Mouse (Mus musculus) lung, postnatal 14 days (tissue): ENCODE measurements around the gene Setd7.

Experiments
- DNase-seq: peaks from one replicate; pipeline ENCODE4 v3.0.0; 2021

Setd7 gene

GRCm38 (mm10) chr3:51510903-51511302, 49.8 kb downstream of the Setd7 start:
- DNase-seq: peak; percentile 87

- peak; percentile 28 for DNase-seq
Observed at GRCm38 (mm10) chr3:51505465-51505864, 55.2 kb downstream of the Setd7 start.

GRCm38 (mm10) chr3:51504385-51504952, 56.2 kb downstream of the Setd7 start:
- no peak for DNase-seq

DNA sequence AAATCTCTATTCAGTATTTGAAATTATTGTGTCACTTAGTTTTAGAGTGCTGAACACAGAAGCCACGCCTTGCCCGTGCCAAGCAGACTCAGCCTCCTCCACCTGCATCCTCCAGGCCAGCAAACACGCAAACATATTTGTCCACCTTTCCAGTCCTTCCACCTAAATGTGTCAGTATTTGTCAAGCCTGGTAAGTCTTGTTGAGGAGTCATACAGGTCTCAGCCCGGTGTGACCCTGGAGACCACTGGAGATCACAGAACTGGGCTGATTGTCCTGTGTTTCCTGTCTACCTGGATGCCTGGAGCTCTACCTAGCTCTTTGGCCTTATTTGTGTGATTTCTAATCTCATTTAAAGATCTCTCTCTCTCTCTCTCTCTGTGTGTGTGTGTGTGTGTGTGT, 60.8 kb downstream of the Setd7 start:
- no peak for DNase-seq

DNA sequence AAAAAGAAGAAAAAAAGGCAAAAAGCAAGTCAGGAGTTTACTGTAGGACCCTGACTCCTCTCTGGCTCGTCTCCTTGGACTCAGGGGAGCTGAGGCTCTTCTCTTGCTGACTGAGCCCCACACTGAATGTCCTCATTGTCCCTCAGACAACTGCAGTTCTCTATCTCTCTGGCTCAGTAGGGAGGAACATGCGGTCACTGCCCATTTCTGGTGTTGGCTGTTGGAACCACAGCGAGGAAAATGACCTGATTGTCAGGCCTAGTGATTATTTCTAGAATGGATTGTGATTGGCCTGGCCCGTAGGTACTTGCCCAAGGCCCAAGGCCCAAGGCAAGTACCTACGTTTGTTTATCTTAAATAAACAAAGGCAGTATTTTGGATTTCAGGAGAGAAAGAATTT, 62.0 kb downstream of the Setd7 start:
- DNase-seq: no peak

GRCm38 (mm10) chr3:51497978-51498377, 62.7 kb downstream of the Setd7 start:
- no peak for DNase-seq

DNA sequence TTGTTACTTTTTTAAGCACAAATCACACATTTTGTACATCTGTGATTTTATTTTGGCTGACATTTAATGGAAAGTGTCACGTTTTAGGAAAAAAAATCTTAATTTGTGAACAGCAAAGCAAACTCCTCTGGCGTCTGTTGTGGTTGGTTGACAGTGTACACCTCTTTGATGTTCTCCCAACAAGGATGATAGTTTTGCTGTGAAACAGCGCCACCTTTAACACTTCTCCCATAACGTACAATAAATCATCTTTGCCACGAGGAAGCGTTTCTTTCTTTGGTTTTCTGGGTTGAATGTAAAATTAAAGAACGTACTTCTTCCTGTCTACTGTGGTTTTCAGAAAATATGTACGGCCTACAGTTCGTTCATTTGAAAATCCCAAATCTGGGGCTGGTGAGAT, 65.0 kb downstream of the Setd7 start:
- no peak for DNase-seq

DNA sequence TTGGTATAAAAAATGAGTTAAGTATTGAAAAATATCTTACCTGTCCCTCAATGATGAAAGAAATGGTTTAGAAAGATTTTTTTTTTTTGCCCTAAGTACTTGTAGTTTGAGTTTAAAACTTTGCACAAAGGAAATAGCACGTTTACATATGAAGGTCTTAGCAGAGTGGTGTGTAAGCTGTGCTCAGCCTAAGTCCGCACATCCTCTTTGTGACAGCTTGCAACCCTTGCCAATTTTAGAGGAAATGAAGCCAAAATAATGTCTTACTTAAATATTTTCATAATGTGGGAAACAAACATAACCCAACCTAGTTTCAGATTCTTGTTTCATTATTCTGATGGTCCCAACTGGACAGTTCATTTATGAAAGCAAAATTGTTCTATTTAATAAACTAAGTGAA, 66.2 kb downstream of the Setd7 start:
- DNase-seq: no peak

DNA sequence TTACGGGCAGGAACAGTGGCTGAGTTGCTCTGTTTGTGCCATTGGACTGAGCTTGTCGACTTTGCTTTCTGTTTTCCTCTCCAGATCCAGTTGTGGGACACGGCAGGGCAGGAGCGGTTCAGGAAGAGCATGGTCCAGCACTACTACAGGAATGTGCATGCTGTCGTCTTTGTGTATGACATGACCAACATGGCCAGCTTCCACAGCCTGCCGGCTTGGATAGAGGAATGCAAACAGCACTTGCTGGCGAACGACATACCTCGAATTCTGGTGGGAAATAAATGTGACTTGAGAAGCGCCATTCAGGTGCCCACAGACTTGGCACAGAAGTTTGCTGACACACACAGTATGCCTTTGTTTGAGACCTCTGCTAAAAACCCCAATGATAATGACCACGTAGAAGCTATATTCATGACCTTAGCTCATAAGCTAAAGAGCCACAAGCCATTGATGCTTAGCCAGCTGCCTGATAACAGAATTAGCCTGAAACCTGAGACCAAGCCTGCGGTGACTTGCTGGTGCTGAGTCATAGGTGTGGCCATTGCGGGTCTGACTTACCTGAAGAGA, 67.3 kb downstream of the Setd7 start:
- DNase-seq: no peak

DNA sequence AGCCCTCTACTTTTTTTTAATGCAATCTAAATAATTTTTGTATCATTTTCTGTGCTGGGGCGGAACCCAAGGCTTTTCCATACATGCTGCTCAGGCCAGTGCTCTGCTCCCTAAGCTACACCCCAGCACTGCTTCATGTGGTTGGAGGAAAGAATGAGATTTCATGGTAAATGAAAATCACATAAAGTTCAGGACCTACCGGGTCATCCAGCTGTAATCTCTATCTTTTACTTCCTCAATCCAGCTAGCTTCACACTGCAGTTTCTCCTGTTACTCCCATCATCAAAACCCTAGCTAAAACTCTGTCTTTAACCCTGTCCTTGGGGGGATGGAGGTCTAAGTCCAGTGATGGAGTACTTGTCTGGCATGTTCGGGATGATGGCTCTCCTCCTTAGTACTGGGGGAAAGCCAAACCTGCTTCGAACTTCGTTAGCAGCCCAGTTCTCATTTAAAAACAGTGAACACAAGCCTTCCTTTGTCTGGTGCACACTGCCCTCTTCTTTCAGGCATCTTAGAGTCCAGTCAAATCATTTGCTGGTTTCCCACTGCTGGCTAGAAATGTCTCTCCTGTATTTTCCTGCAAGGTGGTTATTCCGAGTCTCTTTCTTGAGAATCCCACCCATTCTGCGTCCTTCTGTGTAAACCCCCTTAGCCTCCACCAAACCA, 70.5 kb downstream of the Setd7 start:
- DNase-seq: no peak

DNA sequence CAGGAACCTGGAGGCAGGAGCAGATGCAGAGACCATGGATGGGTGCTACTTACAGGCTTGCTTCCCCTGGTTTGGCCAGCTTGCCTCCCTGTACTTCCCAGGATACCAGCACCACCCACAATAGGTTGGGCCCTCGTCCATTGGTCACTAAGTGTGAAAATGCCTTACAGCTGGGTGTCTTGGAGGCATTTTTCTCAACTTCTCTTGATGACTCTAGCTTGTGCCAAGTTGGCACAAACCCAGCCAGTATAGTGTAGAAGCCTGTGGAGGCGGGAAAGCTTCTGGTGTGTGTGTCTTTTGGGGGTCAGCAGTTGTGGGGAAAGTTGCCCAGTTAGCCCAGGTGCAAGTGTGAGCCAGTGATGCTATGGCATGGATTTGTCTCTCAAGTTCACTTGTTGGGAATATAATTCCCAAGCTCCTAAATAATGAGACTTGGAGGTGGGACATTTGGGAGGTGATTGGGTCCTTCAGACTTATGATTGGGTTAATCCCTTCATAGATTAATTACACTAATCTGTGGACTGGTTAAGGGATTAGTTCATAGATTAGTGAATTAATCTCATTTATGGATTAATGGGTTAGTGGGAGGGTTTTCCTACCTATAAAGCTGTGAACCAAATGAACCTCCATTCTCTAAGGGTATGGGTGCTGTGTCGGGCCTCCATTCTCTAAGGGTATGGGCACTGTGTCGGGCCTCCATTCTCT, 74.0 kb downstream of the Setd7 start:
- DNase-seq: no peak

- DNase-seq: no peak
Observed at GRCm38 (mm10) chr3:51485347-51485746, 75.3 kb downstream of the Setd7 start.

- DNase-seq: no peak
Observed at GRCm38 (mm10) chr3:51484370-51484769, 76.3 kb downstream of the Setd7 start.

DNA sequence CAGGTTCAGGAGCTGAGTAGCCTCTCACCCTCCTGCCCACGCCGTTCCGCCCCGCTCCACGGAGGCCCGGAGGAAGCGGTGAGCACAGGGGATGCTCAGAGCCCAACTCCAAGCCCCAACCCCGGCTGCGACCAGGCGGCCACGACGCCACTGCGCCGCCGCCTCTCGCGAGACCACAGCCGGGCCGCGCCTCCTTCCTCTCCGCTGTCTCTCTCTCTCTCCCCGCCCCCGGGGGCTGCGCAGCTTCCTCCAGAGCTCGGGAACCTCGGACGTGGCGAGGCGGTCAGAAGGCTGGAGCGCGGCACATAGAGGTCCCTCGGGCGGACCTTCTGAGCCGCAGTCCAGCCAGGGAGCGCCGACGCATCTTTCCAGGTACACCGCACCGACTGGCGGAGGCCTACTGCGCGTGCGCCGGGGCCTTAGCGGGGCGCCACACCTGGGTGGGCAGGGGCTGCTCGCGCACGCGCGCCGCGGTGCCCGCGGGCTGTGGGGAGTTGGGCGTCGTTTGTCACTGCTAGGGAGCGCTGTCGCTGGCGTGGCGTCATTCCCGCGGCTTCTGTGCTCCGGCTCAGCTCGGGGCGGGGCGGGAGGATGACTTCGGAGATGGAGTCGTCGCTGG, 76.8 kb downstream of the Setd7 start, which contains the start of gene Rab33b:
TSS of gene Rab33b (plus strand) at position 180 of the 619 bp plus-strand sequence.
- DNase-seq: peak; percentile 95

DNA sequence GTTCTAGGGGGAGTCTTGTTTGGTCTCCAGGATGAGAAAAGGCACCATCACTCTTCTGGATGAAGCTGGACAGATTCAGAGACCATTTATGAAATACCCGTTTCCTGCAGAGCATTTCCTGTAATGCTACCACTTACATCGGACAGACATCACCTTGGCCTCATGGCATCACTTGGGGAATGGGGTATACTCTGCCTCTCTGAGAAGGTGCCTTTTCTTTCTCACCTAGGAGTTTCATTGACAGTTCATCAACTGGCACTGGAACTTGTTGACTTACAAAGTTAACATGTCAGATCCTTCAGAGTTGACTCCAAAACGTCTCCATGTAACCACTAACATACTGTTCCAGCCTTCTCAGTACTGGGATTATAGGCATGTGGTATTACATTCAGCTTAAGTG, 77.9 kb downstream of the Setd7 start:
- no peak for DNase-seq

DNA sequence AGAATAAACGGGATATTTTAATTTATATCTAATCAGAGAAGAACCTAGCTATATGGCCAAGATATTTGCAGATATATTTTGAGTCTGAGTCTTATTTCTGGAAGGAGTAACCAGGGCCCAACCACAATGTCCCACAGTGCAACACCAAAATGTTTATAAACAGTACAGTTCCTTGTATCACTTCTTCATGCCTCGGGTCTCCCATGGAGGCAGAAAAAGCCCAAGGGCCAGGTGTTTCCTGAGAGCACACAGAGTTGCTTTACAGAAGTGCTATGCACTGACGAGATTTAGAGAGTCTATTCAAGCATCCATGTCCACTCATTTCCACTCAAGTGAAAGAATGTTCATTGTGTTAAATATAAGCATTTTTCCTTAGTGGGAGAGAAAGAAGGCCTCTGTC, 78.8 kb downstream of the Setd7 start:
- DNase-seq: no peak

- DNase-seq: peak; percentile 66
Observed at GRCm38 (mm10) chr3:51481059-51481458, 79.6 kb downstream of the Setd7 start.

DNA sequence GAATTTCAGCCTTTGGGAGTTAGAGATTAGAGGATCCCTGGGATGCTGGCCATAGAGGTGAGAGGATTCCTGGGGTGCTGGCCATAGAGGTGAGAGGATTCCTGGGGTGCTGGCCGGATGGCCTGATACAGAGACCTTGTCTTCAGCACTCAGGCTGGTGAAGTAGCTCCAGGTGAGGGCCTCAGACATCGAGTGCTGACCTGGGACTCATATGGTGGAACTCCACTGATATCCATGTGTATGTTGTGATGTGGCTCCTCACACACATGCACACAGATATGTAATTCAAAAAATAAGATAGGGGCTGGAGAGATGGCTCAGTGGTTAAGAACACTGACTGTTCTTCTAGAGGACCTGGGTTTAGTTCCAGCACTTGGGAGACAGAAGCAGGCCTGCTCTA, 80.8 kb downstream of the Setd7 start:
- DNase-seq: no peak

GRCm38 (mm10) chr3:51475706-51476105, 85.0 kb downstream of the Setd7 start:
- no peak for DNase-seq

GRCm38 (mm10) chr3:51468530-51468929, 92.1 kb downstream of the Setd7 start:
- no peak for DNase-seq
